Mouse (Mus musculus) midbrain, embryonic 11.5 days (tissue): ENCODE measurements around the gene Fhad1. TPM values are rescaled to one million over a fixed set of nuclear protein-coding genes. Genes with fewer than 3 reads are reported as not detected.

Experiments used
- ATAC-seq: fragments of 200-750 bp; cut with Nextera tagmentation; 2 replicates; pipeline ENCODE4 v1.8.0; 2017; ENCODE audit warnings: moderate TSS enrichment, moderate library complexity; ENCODE audit not compliant: low FRiP score
- DNase-seq: peaks from one replicate; pipeline ENCODE4 v3.0.0; 2015; ENCODE audit warnings: low spot score; ENCODE audit errors: missing footprints
- H3K27ac ChIP-seq: fragments of 300-500 bp; sonication (generic); 2 replicates; pipeline ENCODE4 v1.5.1; 2014; ENCODE audit warnings: low read depth, low read length
- H3K27me3 ChIP-seq: fragments of 300-500 bp; sonication (generic); 2 replicates; pipeline ENCODE4 v1.6.1; 2014; ENCODE audit warnings: mild to moderate bottlenecking, low read length, moderate library complexity, mixed read lengths; ENCODE audit not compliant: control insufficient read depth, insufficient read depth
- H3K36me3 ChIP-seq: fragments of 300-500 bp; sonication (generic); 2 replicates; pipeline ENCODE4 v1.6.1; 2014; ENCODE audit warnings: mild to moderate bottlenecking, low read length, moderate library complexity, mixed read lengths; ENCODE audit not compliant: control insufficient read depth, insufficient read depth
- H3K4me1 ChIP-seq: fragments of 300-500 bp; sonication (generic); 2 replicates; pipeline ENCODE4 v1.6.1; 2014; ENCODE audit warnings: low read length; ENCODE audit not compliant: control insufficient read depth, insufficient read depth
- H3K4me2 ChIP-seq: fragments of 300-500 bp; sonication (generic); 2 replicates; pipeline ENCODE4 v1.6.1; 2014; ENCODE audit warnings: mild to moderate bottlenecking, moderate library complexity
- H3K4me3 ChIP-seq: fragments of 300-500 bp; sonication (generic); 2 replicates; pipeline ENCODE4 v1.5.1; 2014; ENCODE audit warnings: low read depth, low read length
- H3K9ac ChIP-seq: fragments of 300-500 bp; sonication (generic); 2 replicates; pipeline ENCODE4 v1.6.1; 2014; ENCODE audit warnings: low read length
- H3K9me3 ChIP-seq: fragments of 300-500 bp; sonication (generic); 2 replicates; pipeline ENCODE4 v1.6.1; 2016; ENCODE audit warnings: low read length; ENCODE audit not compliant: control insufficient read depth
- WGBS: fragments of 180-500 bp; shearing (Covaris S2); extraction: QIAGEN DNeasy Blood & Tissue Kit; methylation state at CpG from one replicate; pipeline ENCODE4 v1.1.7; 2014; 5-methylcytosine and 5-hydroxymethylcytosine counted together
- polyA plus RNA-seq: library from polyadenylated mRNA; unstranded; fragments of >200 nt; fragmentation: Nextera tagmentation; extraction: Ambion mirVana; gene quantifications from 2 replicates; pipeline ENCODE4 v1.2.1, GENCODE M21; 2014

The Fhad1 gene
- polyA plus RNA-seq, 1 experiment from 2014 or later: 2.4 TPM

DNA sequence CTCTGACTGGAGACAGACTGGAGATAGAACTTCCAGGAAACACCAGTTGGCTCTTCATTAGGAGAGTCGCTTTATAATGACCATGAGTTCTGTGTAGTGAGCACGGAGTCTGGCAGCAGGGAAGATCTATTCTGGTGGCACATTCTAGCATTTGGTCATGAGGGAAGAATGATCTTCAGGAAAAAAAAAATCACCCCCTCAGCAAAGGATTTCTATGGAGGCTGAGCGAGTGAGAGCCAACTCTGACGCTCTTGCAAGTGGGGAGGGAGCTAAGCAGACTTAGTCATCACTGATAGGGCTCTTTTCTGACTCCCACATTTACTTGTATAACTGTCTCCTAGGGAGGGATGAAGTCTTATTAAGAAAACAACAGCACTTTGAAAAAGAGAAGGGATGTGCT, 135.8 kb downstream of the Fhad1 start:
- no peaks in the 10 kb centered on the region for H3K36me3 ChIP-seq
- no peak overlapping the region for H3K4me3 ChIP-seq
- ATAC-seq (no peak), DNase-seq (no peak)
- H3K4me1 ChIP-seq: peaks cover 12% of the 10 kb centered on the region
- H3K9ac ChIP-seq: no peak overlapping the region
- H3K27me3 ChIP-seq: no peaks in the 10 kb centered on the region
- H3K27ac ChIP-seq: no peak overlapping the region
- 82% methylated on average over 4 of the region's 4 CpGs for WGBS
- H3K4me2 ChIP-seq: no peak overlapping the region
- H3K9me3 ChIP-seq: no peaks in the 10 kb centered on the region

GRCm38 (mm10) chr4:141878621-141879020, 136.3 kb downstream of the Fhad1 start:
- Histone ChIP-seq H3K4me3 (no peak overlapping the region), H3K9me3 (no peaks in the 10 kb centered on the region), H3K4me1 (peaks cover 16% of the 10 kb centered on the region), H3K36me3 (no peaks in the 10 kb centered on the region), H3K27ac (no peak overlapping the region), H3K9ac (no peak overlapping the region), H3K27me3 (no peaks in the 10 kb centered on the region), H3K4me2 (no peak overlapping the region)
- WGBS: 82% methylated on average over 7 of the region's 7 CpGs
- no peak for DNase-seq
- no peak for ATAC-seq

DNA sequence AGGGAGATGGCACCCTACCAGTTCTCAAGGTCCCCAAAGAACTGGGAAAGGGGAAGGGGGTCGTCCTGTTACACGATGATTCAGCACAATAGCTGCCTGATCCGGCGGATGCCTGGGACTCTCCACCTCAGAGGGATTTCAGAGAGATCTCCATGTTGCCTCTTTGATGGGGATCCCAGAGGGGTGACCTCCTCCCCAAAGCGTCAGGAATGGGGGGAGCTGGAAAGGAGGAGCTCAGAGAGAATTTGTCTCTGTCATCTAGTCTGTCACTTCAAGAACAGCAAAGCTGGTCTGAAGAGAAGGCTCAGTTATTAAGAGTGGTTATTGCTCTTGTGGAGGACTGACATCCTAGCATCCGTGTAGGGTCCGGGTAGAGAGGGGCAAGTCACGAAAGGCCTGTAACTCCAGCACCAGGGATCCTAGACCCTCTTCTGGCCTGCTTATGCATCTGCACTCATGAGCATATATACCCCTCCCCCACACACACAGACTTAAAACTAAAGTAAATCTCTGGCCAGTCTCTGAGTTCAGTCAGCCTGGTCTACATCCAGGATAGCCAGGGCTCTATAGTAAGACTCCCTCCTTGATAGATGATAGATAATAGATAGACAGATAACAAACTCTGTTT, 139.3 kb downstream of the Fhad1 start:
- Histone ChIP-seq H3K36me3 (no peaks in the 10 kb centered on the region), H3K4me3 (peak overlapping the region; percentile 75), H3K27me3 (no peaks in the 10 kb centered on the region), H3K9ac (peak overlapping the region; percentile 18; the same call in 1 of the 2 replicates), H3K27ac (no peak overlapping the region), H3K9me3 (no peaks in the 10 kb centered on the region), H3K4me2 (peak overlapping the region; percentile 87), H3K4me1 (peaks cover 22% of the 10 kb centered on the region)
- ATAC-seq: 0 out of 2 replicates have a peak, but pooled peaks have one; percentile 15
- 12% methylated on average over 8 of the region's 8 CpGs for WGBS
- peak; percentile 94 for DNase-seq

- DNase-seq (peak; percentile 97), ATAC-seq (peak; percentile 93)
- Histone ChIP-seq H3K4me1 (peaks cover 22% of the 10 kb centered on the region), H3K9me3 (no peaks in the 10 kb centered on the region), H3K27ac (no peak within 1 kb of the TSS), H3K9ac (peak within 1 kb of the TSS; percentile 87), H3K36me3 (no peaks in the 10 kb centered on the region), H3K4me2 (peak within 1 kb of the TSS; percentile 87), H3K4me3 (peak within 1 kb of the TSS; percentile 75), H3K27me3 (no peaks in the 10 kb centered on the region)
- WGBS: under 1% methylated on average over 71 of the region's 73 CpGs
These were observed 140.1 kb downstream of the Fhad1 start, which contains the start of gene Efhd2 for GRCm38 (mm10) chr4:141874601-141875460. Efhd2 (minus strand) TSS chr4:141874920.

- DNase-seq (peak; percentile 89), ATAC-seq (peak; percentile 20; the same call in 1 of the 2 replicates)
- peak overlapping the region; percentile 87 for H3K9ac ChIP-seq
- H3K4me1 ChIP-seq: peaks cover 22% of the 10 kb centered on the region
- H3K9me3 ChIP-seq: no peaks in the 10 kb centered on the region
- H3K4me2 ChIP-seq: peak overlapping the region; percentile 87
- WGBS: 2% methylated on average over 19 of the region's 19 CpGs
- H3K27me3 ChIP-seq: no peaks in the 10 kb centered on the region
- H3K36me3 ChIP-seq: no peaks in the 10 kb centered on the region
- no peak overlapping the region for H3K27ac ChIP-seq
- H3K4me3 ChIP-seq: peak overlapping the region; percentile 75
These were observed 140.7 kb downstream of the Fhad1 start for GRCm38 (mm10) chr4:141874111-141874600.

- peaks cover 22% of the 10 kb centered on the region for H3K4me1 ChIP-seq
- H3K9ac ChIP-seq: no peak overlapping the region
- H3K27ac ChIP-seq: no peak overlapping the region
- no peaks in the 10 kb centered on the region for H3K27me3 ChIP-seq
- peak overlapping the region; percentile 87; the same call in 1 of the 2 replicates for H3K4me2 ChIP-seq
- no peaks in the 10 kb centered on the region for H3K36me3 ChIP-seq
- no peak overlapping the region; the same call in 1 of the 2 replicates for H3K4me3 ChIP-seq
- DNase-seq (no peak), ATAC-seq (no peak)
- 76% methylated on average over 9 of the region's 9 CpGs for WGBS
- no peaks in the 10 kb centered on the region for H3K9me3 ChIP-seq
These were observed 141.9 kb downstream of the Fhad1 start for GRCm38 (mm10) chr4:141872977-141873376.

- ATAC-seq (no peak), DNase-seq (no peak)
- WGBS: 59% methylated on average over 9 of the region's 9 CpGs
- Histone ChIP-seq H3K9me3 (no peaks in the 10 kb centered on the region), H3K4me3 (no peak overlapping the region), H3K27ac (no peak overlapping the region), H3K36me3 (no peaks in the 10 kb centered on the region), H3K4me2 (peak overlapping the region; percentile 8; the same call in 1 of the 2 replicates), H3K9ac (0 out of 2 replicates have a peak overlapping the region, but pooled peaks have one; percentile 2), H3K27me3 (no peaks in the 10 kb centered on the region), H3K4me1 (peaks cover 31% of the 10 kb centered on the region)
These were observed 143.0 kb downstream of the Fhad1 start for GRCm38 (mm10) chr4:141871909-141872308.

- DNase-seq (no peak), ATAC-seq (no peak)
- no peaks in the 10 kb centered on the region for H3K27me3 ChIP-seq
- no peak overlapping the region for H3K4me2 ChIP-seq
- no peak overlapping the region for H3K27ac ChIP-seq
- no peaks in the 10 kb centered on the region for H3K36me3 ChIP-seq
- H3K4me1 ChIP-seq: peaks cover 33% of the 10 kb centered on the region
- no peak overlapping the region for H3K4me3 ChIP-seq
- no peak overlapping the region for H3K9ac ChIP-seq
- 90% methylated on average over 3 of the region's 3 CpGs for WGBS
- H3K9me3 ChIP-seq: no peaks in the 10 kb centered on the region
These were observed 143.6 kb downstream of the Fhad1 start for GRCm38 (mm10) chr4:141871333-141871725.
